Mouse (Mus musculus) kidney, embryonic 16.5 days (tissue): ENCODE results near the gene Cxcr6. TPM values are rescaled to one million over a fixed set of nuclear protein-coding genes. Genes with fewer than 3 reads are reported as not detected.
"Not testable (repeated sequence)": the region's sequence is repeated elsewhere in the genome, so short reads cannot be mapped to it uniquely, and the experiment has no call there.

ENCODE experiments used
- ATAC-seq: fragments of 200-750 bp; cut with Nextera tagmentation; 2 replicates; pipeline ENCODE4 v1.8.0; 2017; ENCODE audit warnings: moderate TSS enrichment; ENCODE audit not compliant: low FRiP score, low TSS enrichment
- H3K27ac ChIP-seq: fragments of 300-500 bp; sonication (generic); 2 replicates; pipeline ENCODE4 v1.5.1; 2014; ENCODE audit warnings: low read length
- H3K27me3 ChIP-seq: fragments of 300-500 bp; sonication (generic); 2 replicates; pipeline ENCODE4 v1.6.1; 2014; ENCODE audit warnings: low read length, control low read depth, mixed read lengths; ENCODE audit not compliant: insufficient read depth
- H3K36me3 ChIP-seq: fragments of 300-500 bp; sonication (generic); 2 replicates; pipeline ENCODE4 v1.6.1; 2014; ENCODE audit warnings: low read length, control low read depth, mixed read lengths; ENCODE audit not compliant: insufficient read depth
- H3K4me1 ChIP-seq: fragments of 300-500 bp; sonication (generic); 2 replicates; pipeline ENCODE4 v1.6.1; 2014; ENCODE audit warnings: low read length, control low read depth, mixed read lengths; ENCODE audit not compliant: insufficient read depth
- H3K4me2 ChIP-seq: fragments of 300-500 bp; sonication (generic); replicated peaks from 2 replicates; pipeline ENCODE4 v1.6.1; 2014; ENCODE audit warnings: low read depth, low read length
- H3K4me3 ChIP-seq: fragments of 300-500 bp; sonication (generic); 2 replicates; pipeline ENCODE4 v1.5.1; 2014; ENCODE audit warnings: mild to moderate bottlenecking, low read length
- H3K9ac ChIP-seq: fragments of 300-500 bp; sonication (generic); replicated peaks from 2 replicates; pipeline ENCODE4 v1.6.1; 2014; ENCODE audit warnings: low read length
- H3K9me3 ChIP-seq: fragments of 300-500 bp; sonication (generic); 2 replicates; pipeline ENCODE4 v1.6.1; 2016; ENCODE audit warnings: low read length, control low read depth
- WGBS: fragments of 180-500 bp; shearing (Covaris S2); extraction: QIAGEN DNeasy Blood & Tissue Kit; methylation state at CpG from one replicate; pipeline ENCODE4 v1.1.7; 2014; 5-methylcytosine and 5-hydroxymethylcytosine counted together
- polyA plus RNA-seq: library from polyadenylated mRNA; unstranded; fragments of >200 nt; fragmentation: Nextera tagmentation; extraction: Ambion mirVana; gene quantifications from 2 replicates; pipeline ENCODE4 v1.2.1, GENCODE M21; 2015

Cxcr6 gene
- polyA plus RNA-seq, 1 experiment from 2014 or later: 0.54 TPM

DNA sequence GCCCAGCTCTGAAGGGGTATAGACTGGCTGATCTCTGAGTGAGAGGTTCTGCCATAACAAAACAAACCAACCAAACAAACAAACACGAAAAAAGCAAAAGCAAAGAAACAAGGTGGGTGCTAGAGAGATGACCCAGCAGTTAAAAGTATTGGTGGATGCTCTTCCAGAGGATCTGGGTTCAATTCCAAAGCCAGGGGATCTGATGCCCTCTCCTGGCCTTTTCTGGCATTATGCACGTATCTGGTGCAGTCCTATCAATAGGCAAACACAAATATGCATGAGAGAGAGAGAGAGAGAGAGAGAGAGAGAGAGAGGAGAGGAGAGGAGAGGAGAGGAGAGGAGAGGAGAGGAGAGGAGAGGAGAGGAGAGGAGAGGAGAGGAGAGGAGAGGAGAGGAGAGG is 33.0 kb upstream of the Cxcr6 start:
- ATAC-seq, H3K4me2 ChIP-seq: not testable (repeated sequence)
- 34% methylated on average over 2 of the region's 2 CpGs for WGBS

DNA sequence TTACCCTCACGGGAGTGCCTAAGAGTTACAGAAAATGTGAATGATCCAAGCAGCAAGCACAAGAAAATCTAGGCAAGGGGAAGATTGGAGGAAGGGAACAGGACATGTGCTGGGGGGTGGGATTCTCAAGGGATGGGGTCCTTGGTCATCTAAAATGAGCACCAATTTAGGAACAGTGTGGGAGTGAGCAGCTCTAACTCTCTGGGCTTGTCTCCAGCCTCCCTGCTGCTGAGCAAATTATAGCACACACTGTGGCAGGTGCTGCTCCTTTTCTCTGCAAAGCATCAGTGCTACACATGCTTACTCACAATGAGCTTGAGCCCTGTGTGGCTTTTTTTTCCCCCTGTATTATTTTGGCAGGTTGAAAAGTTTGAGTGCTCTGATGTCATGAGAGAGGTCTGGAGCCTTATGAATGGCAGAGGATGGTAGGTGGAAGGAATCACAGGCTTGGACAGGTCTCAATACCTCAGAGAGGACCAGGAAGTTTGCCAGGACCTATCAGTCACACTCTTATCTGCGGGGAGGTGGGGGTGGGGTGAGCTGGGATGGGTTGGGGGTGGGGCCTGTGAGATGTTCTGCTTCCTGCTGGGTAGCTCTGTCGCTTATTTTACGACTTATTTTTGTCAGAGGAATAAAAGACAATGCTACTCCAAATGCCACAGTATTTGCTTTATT is 17.3 kb upstream of the Cxcr6 start:
- Histone ChIP-seq H3K9me3 (peaks cover 4% of the 10 kb centered on the region), H3K27ac (no peak overlapping the region), H3K4me3 (no peak overlapping the region), H3K4me1 (no peaks in the 10 kb centered on the region), H3K27me3 (no peaks in the 10 kb centered on the region), H3K36me3 (peaks cover 33% of the 10 kb centered on the region), H3K9ac (no peak overlapping the region), H3K4me2 (no peak overlapping the region)
- 78% methylated on average over 4 of the region's 4 CpGs for WGBS
- ATAC-seq: no peak

More for the DNA sequence above, 33.0 kb upstream of the Cxcr6 start:
- H3K9ac ChIP-seq, H3K4me3 ChIP-seq, H3K4me1 ChIP-seq, H3K9me3 ChIP-seq, H3K27ac ChIP-seq, H3K27me3 ChIP-seq, H3K36me3 ChIP-seq: not testable (repeated sequence)

DNA sequence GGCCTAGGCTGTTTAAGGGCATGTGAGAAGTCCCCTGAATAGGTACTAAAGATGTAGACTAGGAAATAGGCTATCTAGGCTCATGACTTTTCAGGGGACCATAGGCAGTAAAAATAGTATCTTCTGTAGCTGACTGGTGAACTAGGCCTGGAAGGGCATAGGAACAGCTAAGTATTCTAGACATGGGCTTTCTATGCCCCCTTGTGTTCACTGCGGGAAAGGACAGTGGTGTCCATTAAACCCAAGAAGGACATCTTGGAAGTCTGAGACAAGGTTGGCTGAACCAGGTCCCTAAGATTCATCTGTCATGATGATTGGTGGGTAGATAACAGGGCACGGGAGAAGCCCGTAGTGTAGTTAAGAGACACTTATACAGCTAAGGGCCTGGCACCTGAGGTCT is 10.1 kb upstream of the Cxcr6 start:
- peaks cover 36% of the 10 kb centered on the region for H3K36me3 ChIP-seq
- ATAC-seq: peak; percentile 69; the same call in 1 of the 2 replicates
- H3K4me2 ChIP-seq: no peak overlapping the region
- no peaks in the 10 kb centered on the region for H3K27me3 ChIP-seq
- no peaks in the 10 kb centered on the region for H3K4me1 ChIP-seq
- H3K9ac ChIP-seq: no peak overlapping the region
- 49% methylated on average over 3 of the region's 3 CpGs for WGBS
- no peak overlapping the region for H3K4me3 ChIP-seq
- no peaks in the 10 kb centered on the region for H3K9me3 ChIP-seq
- H3K27ac ChIP-seq: no peak overlapping the region

DNA sequence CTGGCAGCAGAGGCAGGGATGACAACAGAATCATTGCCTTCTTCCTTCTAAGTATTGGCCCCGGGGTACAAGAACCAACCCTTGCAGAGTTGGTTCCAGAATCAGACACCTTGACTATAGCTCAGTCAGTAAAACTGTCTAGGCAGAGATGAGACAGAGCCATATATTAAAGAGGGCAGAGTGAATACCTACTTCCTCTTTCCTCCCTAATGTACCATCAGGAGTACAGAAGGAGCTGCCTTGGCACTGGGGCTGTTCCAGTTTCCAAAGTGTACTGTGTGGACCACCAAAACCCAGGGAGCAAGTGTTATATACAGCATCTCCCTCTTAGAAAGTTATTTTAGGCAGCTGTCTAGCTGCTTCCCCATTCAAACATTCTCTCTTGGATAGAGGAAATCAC is 4.7 kb upstream of the Cxcr6 start:
- H3K4me3 ChIP-seq: no peak overlapping the region
- WGBS: 94% methylated on average over 1 of the region's 1 CpGs
- no peak for ATAC-seq

DNA sequence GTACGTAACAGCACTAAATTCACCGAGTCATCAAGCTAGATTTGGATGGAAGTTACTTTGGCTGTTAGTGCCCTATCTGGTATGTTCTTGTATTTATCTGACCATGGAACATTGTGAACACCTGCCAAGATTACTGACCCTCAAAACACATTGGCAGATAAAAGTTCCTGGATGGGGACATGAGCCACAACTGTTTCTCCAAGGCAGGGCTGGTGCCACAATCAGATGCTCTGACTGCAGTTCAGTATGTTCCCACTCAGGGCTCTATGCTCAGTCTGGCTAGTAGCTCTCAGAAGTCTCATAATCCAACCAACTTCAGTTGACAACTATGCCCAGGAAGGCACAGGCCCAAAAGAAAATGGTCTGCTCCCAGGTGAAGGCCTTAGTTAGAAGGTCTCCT is 3.9 kb upstream of the Cxcr6 start:
- Histone ChIP-seq H3K4me2 (no peak overlapping the region), H3K27me3 (no peaks in the 10 kb centered on the region), H3K9ac (no peak overlapping the region), H3K36me3 (peaks cover 3% of the 10 kb centered on the region), H3K9me3 (no peaks in the 10 kb centered on the region), H3K4me1 (no peaks in the 10 kb centered on the region), H3K27ac (no peak overlapping the region), H3K4me3 (no peak overlapping the region)
- no peak for ATAC-seq
- WGBS: 97% methylated on average over 2 of the region's 2 CpGs

More for the DNA sequence above, 4.7 kb upstream of the Cxcr6 start:
- Histone ChIP-seq H3K9ac (no peak overlapping the region), H3K4me1 (no peaks in the 10 kb centered on the region), H3K27me3 (no peaks in the 10 kb centered on the region), H3K36me3 (peaks cover 11% of the 10 kb centered on the region), H3K27ac (no peak overlapping the region), H3K9me3 (no peaks in the 10 kb centered on the region), H3K4me2 (no peak overlapping the region)

DNA sequence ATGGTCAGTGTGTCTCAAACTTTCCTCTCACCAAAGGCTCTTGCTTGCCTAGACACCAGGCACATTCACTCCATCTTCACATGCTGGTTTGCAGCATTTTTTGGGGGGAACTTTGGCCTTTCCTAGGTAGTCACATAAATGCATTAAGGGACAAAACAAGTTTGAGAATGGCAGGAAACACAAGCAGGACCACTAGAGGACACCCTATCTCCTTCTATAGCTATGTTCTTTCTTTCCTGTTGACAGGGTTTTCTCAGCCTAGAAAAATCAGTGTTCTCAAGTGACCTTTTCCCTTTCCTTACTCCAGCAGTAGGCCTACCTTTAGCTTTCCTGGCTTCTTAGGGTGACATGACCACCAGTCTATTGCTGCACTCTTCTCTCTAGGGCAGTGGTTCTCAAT is 3.4 kb upstream of the Cxcr6 start:
- Histone ChIP-seq H3K36me3 (peaks cover 3% of the 10 kb centered on the region), H3K9me3 (no peaks in the 10 kb centered on the region), H3K9ac (no peak overlapping the region), H3K4me2 (no peak overlapping the region), H3K27ac (no peak overlapping the region), H3K4me1 (no peaks in the 10 kb centered on the region), H3K4me3 (no peak overlapping the region), H3K27me3 (no peaks in the 10 kb centered on the region)
- no peak for ATAC-seq

DNA sequence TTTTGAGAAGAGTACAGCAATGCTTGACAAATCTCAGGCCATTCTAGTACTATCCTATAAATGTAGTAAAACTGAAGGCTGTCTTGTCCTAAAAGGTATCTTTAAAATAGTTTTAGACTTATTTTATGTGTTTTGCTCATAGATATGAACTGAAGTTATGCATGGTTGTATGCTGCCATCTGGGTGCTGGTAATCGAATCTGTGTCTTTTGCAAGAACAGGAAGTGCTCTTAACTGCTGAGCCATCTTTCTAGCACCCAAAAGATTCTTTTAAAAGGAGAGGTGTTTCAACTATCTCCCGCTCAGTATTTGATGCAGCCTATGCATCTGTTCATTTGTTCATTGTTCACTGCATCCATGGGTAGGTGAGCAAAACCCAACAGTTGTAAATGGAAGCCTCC is 1.0 kb upstream of the Cxcr6 start:
- Histone ChIP-seq H3K27me3 (no peaks in the 10 kb centered on the region), H3K9ac (no peak overlapping the region), H3K27ac (no peak overlapping the region), H3K4me3 (no peak overlapping the region), H3K4me1 (no peaks in the 10 kb centered on the region), H3K36me3 (peaks cover 5% of the 10 kb centered on the region), H3K9me3 (no peaks in the 10 kb centered on the region), H3K4me2 (no peak overlapping the region)
- 89% methylated on average over 2 of the region's 2 CpGs for WGBS
- ATAC-seq: no peak

DNA sequence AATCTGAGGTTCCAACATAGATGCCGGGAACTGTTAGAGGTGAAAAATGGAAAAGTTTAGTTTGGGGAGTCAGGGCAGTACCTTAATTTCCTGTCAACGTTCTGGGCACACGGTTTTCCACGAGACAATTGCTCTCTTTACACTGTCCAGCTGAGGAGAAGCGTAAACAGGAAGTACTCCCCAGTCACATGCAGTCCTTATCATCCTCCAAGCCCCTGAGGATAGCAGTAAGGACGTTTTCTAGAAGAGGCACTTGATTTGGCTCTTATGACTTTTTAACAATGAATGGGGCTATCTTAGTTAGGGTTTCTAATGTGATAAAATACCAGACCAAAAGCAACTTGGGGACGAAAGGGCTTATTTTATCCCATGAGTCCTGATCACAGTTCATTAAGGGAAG is 2.3 kb downstream of the Cxcr6 start:
- no peak overlapping the region for H3K4me2 ChIP-seq
- H3K27ac ChIP-seq: no peak overlapping the region
- H3K4me3 ChIP-seq: no peak overlapping the region
- no peaks in the 10 kb centered on the region for H3K4me1 ChIP-seq
- no peak for ATAC-seq
- peaks cover 17% of the 10 kb centered on the region; the same call in 1 of the 2 replicates for H3K36me3 ChIP-seq
- H3K9me3 ChIP-seq: no peaks in the 10 kb centered on the region
- no peaks in the 10 kb centered on the region for H3K27me3 ChIP-seq
- H3K9ac ChIP-seq: no peak overlapping the region
- 63% methylated on average over 7 of the region's 7 CpGs for WGBS

DNA sequence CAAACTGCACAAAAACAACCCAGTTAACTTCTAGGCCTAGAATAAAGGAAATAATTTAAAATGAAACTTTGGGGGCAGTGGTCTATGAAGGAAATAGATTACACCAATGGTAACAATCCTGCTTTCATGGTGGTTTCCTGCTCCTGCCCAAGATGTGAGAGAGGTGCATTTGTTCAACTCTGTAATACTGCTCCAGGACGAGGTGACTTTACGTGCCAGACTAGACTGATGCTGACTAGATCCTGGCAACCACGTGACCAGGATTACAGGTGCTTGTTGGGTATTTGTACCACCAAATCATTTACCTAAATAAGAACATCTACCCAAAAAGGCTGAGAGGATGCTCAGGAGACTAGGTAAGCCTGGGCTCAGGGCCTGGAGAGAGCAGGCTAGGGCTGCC is 5.6 kb downstream of the Cxcr6 start:
- H3K4me1 ChIP-seq: no peaks in the 10 kb centered on the region
- no peaks in the 10 kb centered on the region for H3K27me3 ChIP-seq
- ATAC-seq: no peak
- 90% methylated on average over 3 of the region's 3 CpGs for WGBS
- no peak overlapping the region for H3K27ac ChIP-seq
- H3K4me3 ChIP-seq: no peak overlapping the region
- H3K4me2 ChIP-seq: no peak overlapping the region
- no peak overlapping the region for H3K9ac ChIP-seq
- H3K36me3 ChIP-seq: peaks cover 30% of the 10 kb centered on the region
- H3K9me3 ChIP-seq: no peaks in the 10 kb centered on the region

DNA sequence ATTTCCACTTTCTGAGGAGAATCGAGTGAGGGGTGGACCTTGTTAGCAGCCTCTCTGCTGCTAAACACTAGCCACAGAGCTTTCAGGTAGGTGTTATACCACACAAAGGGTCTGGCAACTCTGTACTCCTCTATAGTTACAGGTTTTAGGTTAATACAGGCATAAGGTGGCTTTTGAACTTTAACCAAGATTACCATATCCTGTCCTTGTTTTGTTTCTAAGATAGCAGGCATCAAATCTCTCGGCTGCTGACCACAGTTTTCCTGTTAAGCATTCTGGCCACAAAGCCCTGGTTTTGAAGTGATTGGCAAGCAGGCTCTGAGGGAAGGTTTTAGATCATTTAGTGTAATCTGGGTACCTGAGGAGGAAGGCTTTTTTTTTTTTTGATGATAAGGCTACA is 8.1 kb downstream of the Cxcr6 start:
- no peaks in the 10 kb centered on the region for H3K4me1 ChIP-seq
- no peak for ATAC-seq
- H3K4me3 ChIP-seq: no peak overlapping the region
- WGBS: 81% methylated on average over 2 of the region's 2 CpGs
- no peak overlapping the region for H3K27ac ChIP-seq
- H3K4me2 ChIP-seq: no peak overlapping the region
- H3K9ac ChIP-seq: no peak overlapping the region
- H3K27me3 ChIP-seq: no peaks in the 10 kb centered on the region
- H3K9me3 ChIP-seq: no peaks in the 10 kb centered on the region
- H3K36me3 ChIP-seq: peaks cover 34% of the 10 kb centered on the region
